Mouse (Mus musculus) ES-E14 (cell line): ENCODE data around the gene Krt10.

Source experiments
- HCFC1 ChIP-seq: IDR thresholded peaks from 2 replicates; pipeline ENCODE4 v1.6.1; 2012; ENCODE audit warnings: low read length, inconsistent platforms, borderline replicate concordance; ENCODE audit not compliant: insufficient read depth
- MAFK ChIP-seq: IDR thresholded peaks from 2 replicates; pipeline ENCODE4 v1.6.1; 2014; ENCODE audit warnings: mild to moderate bottlenecking, low read depth, low read length, inconsistent platforms; ENCODE audit not compliant: insufficient read depth
- ZNF384 ChIP-seq: IDR thresholded peaks from 2 replicates; pipeline ENCODE4 v1.6.1; 2012; ENCODE audit warnings: low read depth, low read length, inconsistent platforms

- TF ChIP-seq MAFK (no peak), HCFC1 (no peak), ZNF384 (no peak)
Observed at GRCm38 (mm10) chr11:99396661-99397060, 7.5 kb upstream of the Krt10 start.
